Mouse (Mus musculus): Measurements from ENCODE around the gene Gm10203.

DNA sequence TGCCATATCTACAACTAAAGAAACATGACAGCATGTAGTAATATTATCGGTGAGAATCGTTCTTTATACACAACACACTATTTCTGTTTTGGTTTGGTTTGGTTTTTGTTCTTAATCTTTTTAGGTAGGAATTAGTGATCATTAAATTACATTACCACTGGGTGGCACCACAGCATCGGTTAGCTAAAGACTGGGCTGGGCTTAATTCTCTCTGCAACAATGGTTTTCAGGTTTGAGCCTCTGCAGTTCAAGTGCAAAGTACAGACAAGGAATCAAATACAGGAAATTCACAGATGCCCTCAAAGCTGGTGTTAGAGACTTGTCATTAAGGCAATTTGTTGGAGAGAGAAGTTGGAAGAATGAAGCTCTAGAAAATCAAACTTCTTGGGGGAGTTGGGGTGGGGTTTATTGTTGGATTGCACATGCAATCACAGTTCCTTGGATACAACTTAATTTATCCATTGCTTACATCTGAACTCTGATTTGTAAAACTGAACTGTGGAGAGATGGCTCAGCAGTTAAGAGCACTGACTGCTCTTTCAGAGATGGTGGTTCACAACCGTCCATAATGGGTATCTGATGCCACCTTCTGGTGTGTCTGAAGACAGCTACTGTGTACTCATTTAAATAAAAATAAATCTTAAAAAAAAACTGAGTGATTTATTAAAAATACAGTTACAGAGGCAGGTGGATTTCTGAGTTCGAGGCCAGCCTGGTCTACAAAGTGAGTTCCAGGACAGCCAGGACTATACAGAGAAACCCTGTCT, 2.5 kb downstream of the Gm10203 start:
- TF ChIP-seq CTCF (IDR thresholded peaks at IDR 0.05; ENCODE audit: low read depth) (peak; percentile 70), EP300 (IDR thresholded peaks at IDR 0.05; ENCODE audit: low read depth) (no peak)

Data from liver, embryonic 14.5 days (tissue).